Mouse (Mus musculus): ENCODE data around the gene Wbp1l. TPM values are rescaled to one million over a fixed set of nuclear protein-coding genes. Genes with fewer than 3 reads are reported as not detected.

The Wbp1l gene
- total and polyA plus RNA-seq, 3 experiments: 52.9 to 70.0 TPM; not detected in 1

- H3K9me3 ChIP-seq (replicated peaks; ENCODE audit: insufficient read depth, low read length): no peaks in the 10 kb centered on the region
- peaks cover 8 to 11% of the 10 kb centered on the region in 2 experiments for H3K36me3 ChIP-seq (ENCODE audit: control insufficient read depth in 1 of 2, insufficient read depth in 2 of 2, low read length in 2 of 2)
- DNase-seq (ENCODE audit: low read depth, low spot score): no peak
- H3K4me3 ChIP-seq (ENCODE audit: control insufficient read depth in 1 of 2, insufficient read depth in 1 of 2, low read depth in 2 of 2, low read length in 2 of 2): no peak overlapping the region
- peaks cover 4 to 7% of the 10 kb centered on the region in 2 experiments; a peak in 3 of 4 replicates for H3K4me1 ChIP-seq (ENCODE audit: control insufficient read depth in 1 of 2, insufficient read depth in 2 of 2, low read length in 2 of 2)
- TF ChIP-seq GATA1 (IDR thresholded peaks at IDR 0.05; ENCODE audit: low read depth, low read length) (no peak), MAX (IDR thresholded peaks at IDR 0.05; ENCODE audit: low read length) (0 out of 2 replicates have a peak, but pooled peaks have one; percentile 16)
- no peak overlapping the region for H3K9ac ChIP-seq (ENCODE audit: control insufficient read depth, low read depth, low read length, poor library complexity, severe bottlenecking)
- no peaks in the 10 kb centered on the region for H3K27me3 ChIP-seq (ENCODE audit: control insufficient read depth in 1 of 2, insufficient read depth in 2 of 2, low read length in 2 of 2)
- H3K27ac ChIP-seq (ENCODE audit: control insufficient read depth, low read depth, low read length): no peak overlapping the region
- no peaks in the 10 kb centered on the region for H3K79me2 ChIP-seq (ENCODE audit: control insufficient read depth, insufficient read depth, low read length, poor library complexity)
Observed at GRCm38 (mm10) chr19:46648565-46648964, 49.7 kb downstream of the Wbp1l start.

GRCm38 (mm10) chr19:46653188-46653587 lies 54.3 kb downstream of the Wbp1l start:
- no peaks in the 10 kb centered on the region for H3K27me3 ChIP-seq (ENCODE audit: control insufficient read depth in 1 of 2, insufficient read depth in 2 of 2, low read length in 2 of 2)
- H3K4me3 ChIP-seq (ENCODE audit: control insufficient read depth in 1 of 2, insufficient read depth in 1 of 2, low read depth in 2 of 2, low read length in 2 of 2): no peak overlapping the region
- no peak overlapping the region for H3K9ac ChIP-seq (ENCODE audit: control insufficient read depth, low read depth, low read length, poor library complexity, severe bottlenecking)
- DNase-seq (ENCODE audit: low read depth, low spot score): peak; percentile 83
- no peak overlapping the region for H3K27ac ChIP-seq (ENCODE audit: control insufficient read depth, low read depth, low read length)
- H3K9me3 ChIP-seq (replicated peaks; ENCODE audit: insufficient read depth, low read length): no peaks in the 10 kb centered on the region
- H3K79me2 ChIP-seq (ENCODE audit: control insufficient read depth, insufficient read depth, low read length, poor library complexity): no peaks in the 10 kb centered on the region
- H3K36me3 ChIP-seq (ENCODE audit: control insufficient read depth in 1 of 2, insufficient read depth in 2 of 2, low read length in 2 of 2): peaks cover 7 to 8% of the 10 kb centered on the region in 2 experiments
- peaks cover 7 to 8% of the 10 kb centered on the region in 2 experiments; a peak in 3 of 4 replicates for H3K4me1 ChIP-seq (ENCODE audit: control insufficient read depth in 1 of 2, insufficient read depth in 2 of 2, low read length in 2 of 2)
- TF ChIP-seq EP300 (IDR thresholded peaks at IDR 0.05; ENCODE audit: low read depth in 1 of 2, low read length in 2 of 2) (peak; percentile 31 to 66; a peak in 2 of 4 replicates), MYB (IDR thresholded peaks at IDR 0.05; ENCODE audit: low read depth, low read length) (no peak), ZNF384 (IDR thresholded peaks at IDR 0.05; ENCODE audit: low read depth, low read length) (peak; percentile 62), USF2 (IDR thresholded peaks at IDR 0.05; ENCODE audit: borderline replicate concordance in 1 of 2, insufficient read depth in 1 of 2, low read depth in 1 of 2, low read length in 2 of 2) (no peak), KAT2A (conservative IDR thresholded peaks at IDR 0.05; ENCODE audit: low read depth, low read length) (no peak), RAD21 (IDR thresholded peaks at IDR 0.05; ENCODE audit: low read depth, low read length) (no peak), MAFK (IDR thresholded peaks at IDR 0.05; ENCODE audit: borderline replicate concordance, low read depth, low read length) (no peak), ZC3H11A (IDR thresholded peaks at IDR 0.05; ENCODE audit: low read depth, low read length) (no peak), USF1 (IDR thresholded peaks at IDR 0.05; ENCODE audit: low read depth, low read length) (no peak), ZMIZ1 (IDR thresholded peaks at IDR 0.05; ENCODE audit: low read depth, low read length) (no peak), MAZ (IDR thresholded peaks at IDR 0.05; ENCODE audit: low read depth, low read length) (0 out of 2 replicates have a peak, but pooled peaks have one; percentile 41), MXI1 (IDR thresholded peaks at IDR 0.05; ENCODE audit: low read depth, low read length) (no peak), MAX (IDR thresholded peaks at IDR 0.05; ENCODE audit: low read length) (no peak), ETS1 (IDR thresholded peaks at IDR 0.05; ENCODE audit: low read depth, low read length) (0 out of 2 replicates have a peak, but pooled peaks have one; percentile 29), GABPA (IDR thresholded peaks at IDR 0.05; ENCODE audit: low read depth, low read length) (0 out of 2 replicates have a peak, but pooled peaks have one; percentile 36), UBTF (IDR thresholded peaks at IDR 0.05; ENCODE audit: borderline replicate concordance, insufficient read depth, low read depth, low read length) (no peak), CTCF (IDR thresholded peaks at IDR 0.05 in 2 of 3, conservative IDR thresholded peaks at IDR 0.05 in 1 of 3; ENCODE audit: control insufficient read depth in 1 of 3, insufficient read depth in 1 of 3, low read depth in 2 of 3, low read length in 3 of 3, poor library complexity in 1 of 3, severe bottlenecking in 1 of 3) (no peak), SMC3 (IDR thresholded peaks at IDR 0.05; ENCODE audit: low read depth, low read length) (no peak), POLR2AphosphoS2 (IDR thresholded peaks at IDR 0.05; ENCODE audit: low read length) (no peak), TCF12 (IDR thresholded peaks at IDR 0.05; ENCODE audit: low read depth, low read length) (no peak), RCOR1 (IDR thresholded peaks at IDR 0.05; ENCODE audit: low read depth, low read length) (0 out of 2 replicates have a peak, but pooled peaks have one; percentile 11), MYC (IDR thresholded peaks at IDR 0.05; ENCODE audit: low read depth, low read length) (no peak), SIN3A (IDR thresholded peaks at IDR 0.05; ENCODE audit: low read length) (peak; percentile 43; the same call in 1 of the 2 replicates), HCFC1 (IDR thresholded peaks at IDR 0.05; ENCODE audit: low read depth, low read length) (no peak), GATA1 (IDR thresholded peaks at IDR 0.05; ENCODE audit: low read depth, low read length) (peak; percentile 70), ZKSCAN1 (IDR thresholded peaks at IDR 0.05; ENCODE audit: low read depth, low read length) (no peak), TBP (IDR thresholded peaks at IDR 0.05; ENCODE audit: low read depth, low read length) (no peak), MEF2A (IDR thresholded peaks at IDR 0.05; ENCODE audit: extremely low read depth, insufficient replicate concordance, low read depth, low read length, poor library complexity, severe bottlenecking) (no peak), E2F4 (IDR thresholded peaks at IDR 0.05; ENCODE audit: borderline replicate concordance, low read depth, low read length) (no peak), JUND (IDR thresholded peaks at IDR 0.05; ENCODE audit: low read depth, low read length) (no peak), POLR2AphosphoS5 (IDR thresholded peaks at IDR 0.05; ENCODE audit: borderline replicate concordance, low read depth, low read length) (no peak)

All from MEL (cell line).